Mouse (Mus musculus) thymus, postnatal 14 days (tissue): ENCODE measurements at regions not wholly inside any gene's neighbourhood (a gene's known extent, or its start where the extent isn't known, plus 50 kb on each side); places are given as distances from the start of the nearest gene placed in this dataset.

ENCODE experiments used
- DNase-seq: peaks from one replicate; pipeline ENCODE4 v3.0.0; 2021

- peak; percentile 89 for DNase-seq
Observed at GRCm38 (mm10) chr12:54313211-54313845, 109.7 kb upstream of the Egln3 start.

GRCm38 (mm10) chr12:54312522-54313210 lies 109.0 kb upstream of the Egln3 start:
- DNase-seq = no peak

- peak; percentile 52 for DNase-seq
Observed at GRCm38 (mm10) chr12:54311896-54312521, 108.3 kb upstream of the Egln3 start.

- no peak for DNase-seq
Observed at GRCm38 (mm10) chr12:54309874-54310273, 106.2 kb upstream of the Egln3 start.

GRCm38 (mm10) chr12:54309219-54309618 lies 105.6 kb upstream of the Egln3 start:
- no peak for DNase-seq

- no peak for DNase-seq
Observed at GRCm38 (mm10) chr12:54305135-54305630, 101.5 kb upstream of the Egln3 start.

GRCm38 (mm10) chr12:54303746-54304145 lies 100.1 kb upstream of the Egln3 start:
- DNase-seq = peak; percentile 40

GRCm38 (mm10) chr12:54299506-54299905 lies 95.8 kb upstream of the Egln3 start:
- DNase-seq = no peak

GRCm38 (mm10) chr12:54293248-54293647 lies 89.6 kb upstream of the Egln3 start:
- DNase-seq = peak; percentile 81

- no peak for DNase-seq
Observed at GRCm38 (mm10) chr12:54290311-54290710, 86.7 kb upstream of the Egln3 start.

- DNase-seq = no peak
Observed at GRCm38 (mm10) chr12:54288747-54289146, 85.1 kb upstream of the Egln3 start.

- no peak for DNase-seq
Observed at GRCm38 (mm10) chr12:54288041-54288502, 84.4 kb upstream of the Egln3 start.

- DNase-seq = no peak
Observed at GRCm38 (mm10) chr12:54286911-54287819, 83.5 kb upstream of the Egln3 start.

- no peak for DNase-seq
Observed at GRCm38 (mm10) chr12:54283646-54284045, 80.0 kb upstream of the Egln3 start.

GRCm38 (mm10) chr12:54283011-54283410 lies 79.4 kb upstream of the Egln3 start:
- no peak for DNase-seq

- DNase-seq = no peak
Observed at GRCm38 (mm10) chr12:54282281-54282921, 78.7 kb upstream of the Egln3 start.

- no peak for DNase-seq
Observed at GRCm38 (mm10) chr12:54280457-54280856, 76.8 kb upstream of the Egln3 start.

- DNase-seq = no peak
Observed at GRCm38 (mm10) chr12:54280001-54280400, 76.3 kb upstream of the Egln3 start.

GRCm38 (mm10) chr12:54276978-54277537 lies 73.4 kb upstream of the Egln3 start:
- no peak for DNase-seq

- DNase-seq = no peak
Observed at GRCm38 (mm10) chr12:54273506-54273905, 69.8 kb upstream of the Egln3 start.

- DNase-seq = no peak
Observed at GRCm38 (mm10) chr12:54272696-54273095, 69.0 kb upstream of the Egln3 start.

GRCm38 (mm10) chr12:54272226-54272625 lies 68.6 kb upstream of the Egln3 start:
- DNase-seq = no peak
